Mouse (Mus musculus) MN1 (cell line): ENCODE measurements at regions not wholly inside any gene's neighbourhood (a gene's known extent, or its start where the extent isn't known, plus 50 kb on each side); places are given as distances from the start of the nearest gene placed in this dataset.

Source experiments
- DNase-seq: peaks from one replicate; pipeline ENCODE4 v3.0.0-alpha.2; 2016; ENCODE audit warnings: low spot score

DNA sequence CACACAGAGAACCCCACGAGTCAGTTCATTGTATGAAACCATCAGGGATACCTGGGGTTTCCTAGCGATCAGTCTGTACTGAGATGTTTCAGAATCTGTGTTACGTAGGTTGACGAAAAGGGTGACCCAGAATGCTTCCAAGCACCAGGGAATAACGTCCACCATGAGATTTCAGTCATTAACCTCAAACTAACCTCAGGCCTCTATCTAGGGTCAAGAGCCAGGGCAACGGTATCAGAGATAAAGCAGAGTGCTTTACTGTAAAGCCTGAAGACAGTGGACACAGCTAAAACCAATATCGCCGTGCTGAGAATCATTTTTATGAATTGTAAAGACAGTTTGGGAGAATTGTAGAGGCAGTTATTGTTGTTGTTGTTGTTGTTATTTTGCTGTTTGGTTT is 52.9 kb upstream of the Errfi1 start:
- no peak for DNase-seq

DNA sequence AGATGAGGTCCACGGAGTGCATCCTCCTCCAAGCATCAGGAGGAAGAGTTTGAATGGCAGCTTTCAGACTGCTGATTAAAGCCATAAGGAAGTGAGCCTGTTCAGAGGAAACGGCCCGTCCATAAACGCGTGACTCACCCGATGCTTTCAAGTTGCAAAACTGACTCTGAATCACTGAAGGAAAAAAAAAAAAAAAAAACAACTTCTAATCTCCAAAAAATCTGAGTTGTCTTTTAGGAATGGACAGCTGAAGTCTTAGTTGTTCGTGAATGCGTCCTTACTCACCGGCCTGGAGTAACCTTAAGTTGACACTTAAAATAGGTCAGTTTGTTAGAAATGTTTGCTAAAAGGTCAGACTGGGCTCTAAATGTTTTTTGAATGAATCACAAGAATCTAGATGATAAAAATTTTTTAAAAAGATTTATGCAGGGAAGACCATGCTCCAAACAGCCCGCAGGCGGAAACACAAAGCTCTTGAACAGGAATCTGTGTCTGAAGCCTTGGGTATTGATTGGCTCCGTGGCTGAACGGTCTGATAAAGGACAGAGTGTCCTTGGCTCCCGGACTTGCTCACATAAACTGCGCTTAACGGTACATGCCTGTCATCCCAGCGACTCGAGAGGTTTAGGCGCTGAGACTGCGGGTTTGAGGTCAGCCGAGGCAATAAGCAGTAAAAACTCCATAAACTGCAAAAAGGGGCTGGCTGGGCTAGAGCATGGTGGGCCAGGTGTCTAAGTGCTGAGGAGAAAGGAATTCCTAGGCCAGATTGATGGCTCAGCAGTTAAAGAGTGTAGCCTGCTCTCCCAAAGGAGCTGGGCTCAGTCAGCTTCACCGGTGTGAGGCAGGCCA is 53.9 kb upstream of the Errfi1 start:
- DNase-seq, result peak; percentile 58

DNA sequence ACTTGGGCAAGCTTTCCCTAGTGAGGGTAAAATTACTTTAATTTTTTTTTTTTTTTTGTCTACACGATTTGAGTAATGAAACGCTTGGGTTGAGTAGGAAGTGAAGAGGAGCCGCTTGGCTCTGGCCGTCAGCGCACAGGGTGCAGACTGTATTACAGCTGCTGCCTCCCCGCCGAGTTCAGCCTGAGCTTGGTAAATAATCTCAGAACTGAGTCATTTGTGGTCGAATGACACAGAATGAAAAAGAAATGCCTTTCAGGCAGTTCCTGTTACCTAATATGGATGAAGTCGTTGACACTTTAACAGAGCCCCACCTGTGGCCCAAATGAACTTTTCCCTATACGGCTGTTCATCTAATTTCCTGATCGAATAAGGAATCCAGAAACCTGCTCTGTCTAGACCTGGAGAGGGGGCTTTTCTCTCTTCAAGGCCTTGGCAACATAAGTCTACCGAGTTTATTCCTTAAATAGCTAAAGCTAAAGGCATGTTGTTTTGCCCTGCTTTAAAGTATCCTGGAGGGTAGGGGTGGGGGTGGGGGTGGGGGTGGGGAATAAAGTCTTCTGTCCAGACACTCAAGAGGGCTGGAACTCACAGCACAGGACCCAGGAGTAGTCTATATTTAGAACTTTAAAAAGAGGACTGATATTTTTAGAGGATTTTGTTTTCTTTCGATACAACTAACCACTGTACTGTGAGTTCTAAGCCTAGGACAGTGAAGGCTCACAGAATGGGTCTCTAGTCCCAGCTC is 54.8 kb upstream of the Errfi1 start:
- DNase-seq, result peak; percentile 47

DNA sequence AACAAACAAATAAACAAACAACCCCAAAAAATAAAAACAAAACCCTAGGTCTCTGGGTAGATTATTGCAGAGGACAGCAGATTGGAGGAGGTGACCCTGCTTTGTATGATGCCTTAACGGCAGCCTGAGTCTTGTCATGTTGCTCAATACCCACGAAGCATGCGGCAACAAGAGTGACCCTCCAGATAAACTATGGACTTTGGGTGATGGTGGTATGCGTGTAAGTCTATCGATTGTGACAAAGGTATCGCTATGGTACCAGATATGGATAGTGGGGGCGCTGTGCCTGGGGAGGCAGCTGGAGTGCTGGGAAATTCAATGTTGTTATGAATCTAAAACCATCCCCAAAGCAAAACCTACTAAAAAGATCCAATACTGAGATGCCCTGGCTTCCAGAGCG is 55.4 kb upstream of the Errfi1 start:
- no peak for DNase-seq

DNA sequence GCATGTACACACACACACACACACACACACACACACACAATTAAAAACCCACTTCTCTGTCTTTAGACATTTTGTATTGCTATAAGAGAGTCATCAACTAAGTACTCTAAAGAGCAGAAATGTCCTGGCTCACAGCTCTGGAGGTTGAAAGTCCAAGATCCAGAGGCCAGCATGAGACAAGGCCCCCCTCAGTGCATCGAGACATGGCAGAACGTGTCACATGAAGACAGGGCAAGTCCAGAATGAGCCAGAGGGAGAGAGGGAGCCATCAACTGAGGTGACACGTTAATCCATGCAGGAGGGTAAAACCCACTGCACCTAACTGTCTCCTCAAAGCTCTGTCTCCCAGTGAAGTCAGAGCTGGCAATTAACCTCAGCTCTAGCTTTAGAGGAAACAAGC is 56.7 kb upstream of the Errfi1 start:
- DNase-seq, result no peak

DNA sequence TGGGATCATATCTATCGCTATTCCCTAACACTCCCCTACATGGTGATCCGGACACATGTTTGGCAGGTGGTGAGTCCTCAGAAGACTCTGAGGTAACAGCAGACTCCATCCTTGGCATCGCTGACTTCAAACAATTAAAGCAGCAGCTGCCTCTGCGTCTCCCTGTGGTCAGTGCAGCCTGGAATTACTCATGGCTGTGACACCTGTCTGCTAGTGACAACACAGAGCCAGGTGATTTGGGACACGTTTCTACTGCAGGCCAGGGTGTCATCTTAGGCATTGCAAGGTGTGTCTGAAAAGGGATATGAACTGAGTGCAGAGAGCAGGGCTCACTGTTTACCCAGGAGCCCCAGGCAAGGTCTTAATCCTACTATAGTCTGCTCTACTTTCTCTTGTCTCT is 58.8 kb upstream of the Errfi1 start:
- DNase-seq, result peak; percentile 41

DNA sequence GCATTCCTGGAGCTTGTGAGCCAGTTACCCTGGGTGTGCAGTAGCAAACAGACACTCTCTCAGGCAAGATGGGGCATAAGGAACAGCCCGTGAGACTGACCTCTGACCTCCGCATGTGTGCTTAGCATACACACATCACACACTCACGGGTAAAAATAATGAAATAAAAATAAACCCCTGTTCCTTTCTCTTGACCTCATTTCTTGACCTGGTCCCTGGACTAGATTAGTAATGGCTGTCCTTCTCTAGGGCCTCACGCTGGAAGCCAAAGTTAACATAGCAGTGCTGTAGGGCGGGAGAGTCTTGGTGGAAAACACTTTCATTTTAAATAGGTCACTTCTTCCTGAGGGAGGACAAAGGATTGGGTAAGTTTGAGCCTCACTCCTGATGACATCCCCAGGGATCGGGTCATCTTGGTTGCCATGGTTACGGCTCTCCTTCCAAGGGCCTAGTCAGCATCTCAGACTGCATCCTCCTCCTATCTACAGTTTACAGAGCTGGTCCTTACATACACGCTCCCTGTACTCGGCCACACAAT is 59.4 kb upstream of the Errfi1 start:
- peak; percentile 72 for DNase-seq

DNA sequence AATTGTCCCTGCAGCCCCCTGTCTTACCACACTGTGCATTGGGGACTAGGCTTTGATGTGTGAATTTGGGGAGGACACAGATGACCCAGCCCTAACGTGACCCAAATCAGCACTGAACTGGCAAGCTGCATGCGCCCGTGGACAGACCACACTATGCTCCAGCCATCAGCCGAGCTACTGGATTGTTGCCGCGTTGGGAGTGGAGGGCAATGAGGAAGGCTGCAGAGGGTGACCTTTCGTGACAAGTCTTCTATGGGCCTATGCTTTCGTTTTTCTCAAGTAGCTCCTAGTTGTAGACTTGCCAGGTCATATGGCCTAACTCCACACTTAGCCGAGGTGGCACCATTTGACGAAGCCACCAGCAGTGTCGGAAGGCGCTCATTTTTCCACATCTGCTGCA is 60.6 kb upstream of the Errfi1 start:
- DNase-seq, result no peak

DNA sequence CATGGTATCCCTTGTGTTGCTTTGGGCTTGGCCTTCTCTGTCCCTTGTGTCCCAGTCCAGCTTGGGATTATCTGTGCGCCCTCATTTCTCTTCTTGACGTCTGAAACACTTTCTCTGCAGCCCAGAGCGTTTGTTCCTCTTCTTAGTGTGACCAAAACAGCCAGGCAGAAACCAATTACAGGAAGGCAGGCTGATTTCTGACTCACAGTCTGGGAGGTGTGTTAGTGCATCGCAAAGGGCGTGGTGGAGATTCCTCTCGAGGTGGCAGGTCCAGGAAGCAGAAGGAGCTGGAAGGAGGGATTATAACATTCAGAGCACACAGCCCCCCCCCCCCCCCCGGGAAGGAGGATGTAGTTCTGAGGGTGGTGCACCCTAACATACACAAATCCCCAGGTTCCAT is 64.6 kb upstream of the Errfi1 start:
- DNase-seq, result no peak

DNA sequence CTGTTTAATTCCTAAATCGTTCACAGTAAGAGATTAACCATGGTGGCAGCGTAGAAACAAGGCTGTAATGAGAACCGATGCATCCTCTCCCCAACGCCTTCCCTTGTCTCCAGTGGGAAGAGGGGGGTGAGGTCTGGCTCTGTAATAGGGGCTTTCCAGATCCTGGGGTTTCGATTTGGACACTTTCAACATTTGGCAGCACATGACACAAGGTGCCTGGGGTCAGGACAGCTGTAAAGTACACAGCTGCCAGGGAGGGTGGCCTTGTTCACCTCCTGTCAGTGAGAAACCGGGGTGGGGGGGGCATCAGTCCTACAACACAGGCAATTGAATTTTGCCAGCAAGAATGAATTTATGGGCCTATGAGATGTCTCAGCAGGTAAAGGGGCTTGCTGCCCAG is 66.6 kb upstream of the Errfi1 start:
- no peak for DNase-seq

DNA sequence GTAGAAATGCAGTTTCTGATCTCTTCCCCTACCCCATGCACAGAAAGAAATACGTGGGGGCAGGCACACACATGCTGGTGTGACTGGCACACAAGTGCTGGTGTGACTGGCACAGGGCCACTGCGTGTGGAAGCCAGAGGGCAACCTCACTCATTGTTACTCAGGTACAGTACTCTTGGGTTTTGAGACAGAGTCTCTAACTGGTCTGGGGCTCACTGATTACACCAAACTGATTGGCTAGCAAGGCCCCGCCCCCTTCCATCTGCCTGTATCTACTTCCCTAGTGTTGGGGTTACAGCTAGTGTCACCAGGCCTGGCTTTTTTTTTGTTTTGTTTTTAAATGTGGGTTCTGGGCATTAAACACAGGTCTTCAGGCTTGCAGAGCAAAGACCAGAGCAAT is 67.1 kb upstream of the Errfi1 start:
- no peak for DNase-seq

DNA sequence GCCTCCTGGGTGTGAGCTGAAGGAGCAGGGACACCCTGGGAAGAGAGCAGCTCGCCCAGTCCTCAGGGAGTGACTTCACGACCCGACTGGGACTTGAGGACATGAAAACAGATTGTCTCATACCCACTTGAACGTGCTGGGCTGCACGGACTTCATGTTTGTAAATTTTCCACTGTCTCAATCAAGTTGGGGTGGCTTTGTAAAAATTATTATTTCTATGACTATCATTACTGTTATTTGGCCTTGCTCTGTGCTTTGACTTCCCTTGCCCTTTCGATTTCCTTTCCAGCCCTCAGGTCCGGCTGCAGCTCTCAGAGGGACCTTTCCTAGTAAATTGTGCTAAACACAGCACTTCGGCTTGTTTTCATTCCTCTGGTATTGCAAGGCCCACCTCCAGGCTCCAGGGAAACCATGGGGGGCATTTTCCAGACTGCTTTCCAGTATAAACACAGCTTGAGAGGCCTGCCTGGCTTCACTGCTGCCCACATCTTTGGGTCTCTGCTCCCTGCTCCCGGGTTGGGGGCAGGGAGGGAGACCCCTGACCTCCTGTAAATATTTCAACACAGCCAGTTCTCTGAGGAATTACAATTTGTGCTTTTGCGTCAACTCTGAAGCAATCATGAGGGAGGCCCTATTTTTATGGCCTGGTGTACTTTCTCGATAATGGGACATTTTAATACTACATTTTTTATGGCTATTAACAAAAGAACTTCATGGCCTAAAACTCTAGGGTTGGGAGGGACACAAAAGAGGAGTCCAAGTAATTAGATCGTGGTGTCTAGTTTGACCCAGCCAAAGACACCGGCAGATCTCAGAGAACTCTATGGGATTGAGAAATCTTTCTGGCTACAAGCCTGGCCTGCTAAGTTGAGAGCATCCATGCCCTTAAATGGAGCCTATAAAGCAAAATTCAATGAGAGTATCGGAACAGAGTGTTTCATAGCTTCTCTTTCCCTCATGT is 68.9 kb upstream of the Errfi1 start:
- DNase-seq, result no peak

DNA sequence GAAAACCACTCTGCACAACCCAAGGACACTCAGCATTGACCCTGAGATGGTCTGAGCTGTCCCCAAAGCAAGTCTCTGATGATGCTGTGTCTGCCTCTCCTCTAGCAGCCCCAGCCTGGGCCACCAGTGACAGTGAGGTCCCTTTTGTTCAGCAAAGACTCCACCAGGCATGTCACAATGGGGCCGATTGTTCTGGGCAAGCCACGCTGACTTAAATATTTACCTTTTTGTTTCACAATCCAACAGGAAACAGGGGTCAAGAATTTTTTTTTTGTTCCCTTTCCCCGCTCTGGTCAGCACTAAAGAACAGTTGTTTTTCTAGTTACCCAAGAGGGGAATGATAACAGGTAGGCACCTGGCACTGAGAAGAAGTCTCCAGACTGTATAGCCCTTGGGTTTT is 72.4 kb upstream of the Errfi1 start:
- DNase-seq, result no peak

DNA sequence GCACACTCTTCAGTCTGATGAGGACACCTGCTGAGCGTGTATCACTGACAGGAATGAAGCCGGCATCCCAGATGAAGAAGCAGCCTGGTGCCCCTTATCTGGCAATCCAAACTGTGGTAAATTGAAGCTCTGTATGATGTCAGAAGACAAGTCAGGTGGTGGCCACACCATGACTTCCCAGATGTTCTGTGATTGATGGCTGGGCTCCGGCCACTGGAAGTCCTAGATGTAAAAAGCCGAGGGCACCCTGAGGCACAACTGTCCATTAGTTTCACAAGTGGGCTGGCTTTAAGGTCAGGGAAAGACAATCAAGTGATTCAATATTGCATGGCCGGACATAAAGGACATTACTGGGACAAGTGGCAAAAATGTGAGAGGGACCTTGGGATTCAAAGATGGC is 74.4 kb upstream of the Errfi1 start:
- DNase-seq, result peak; percentile 17

DNA sequence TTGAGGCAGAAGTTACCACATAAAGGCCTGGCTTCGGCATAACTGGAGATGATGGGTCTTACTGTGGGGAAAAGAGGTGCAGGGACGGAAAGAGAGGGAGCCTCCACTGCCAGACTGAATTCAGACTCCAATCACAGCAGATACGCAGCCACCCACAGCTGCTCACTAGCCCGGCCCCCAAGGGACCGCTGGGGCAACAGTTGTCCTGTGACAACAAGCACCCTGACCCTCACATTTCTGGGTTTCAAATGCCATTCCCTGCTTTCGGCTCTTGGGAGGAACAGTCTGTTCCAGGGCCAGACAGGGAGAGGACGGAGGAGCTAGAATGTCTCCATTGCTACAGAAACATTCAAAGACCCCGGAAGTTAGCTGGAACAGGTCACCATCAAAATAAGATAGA is 75.0 kb upstream of the Errfi1 start:
- no peak for DNase-seq

DNA sequence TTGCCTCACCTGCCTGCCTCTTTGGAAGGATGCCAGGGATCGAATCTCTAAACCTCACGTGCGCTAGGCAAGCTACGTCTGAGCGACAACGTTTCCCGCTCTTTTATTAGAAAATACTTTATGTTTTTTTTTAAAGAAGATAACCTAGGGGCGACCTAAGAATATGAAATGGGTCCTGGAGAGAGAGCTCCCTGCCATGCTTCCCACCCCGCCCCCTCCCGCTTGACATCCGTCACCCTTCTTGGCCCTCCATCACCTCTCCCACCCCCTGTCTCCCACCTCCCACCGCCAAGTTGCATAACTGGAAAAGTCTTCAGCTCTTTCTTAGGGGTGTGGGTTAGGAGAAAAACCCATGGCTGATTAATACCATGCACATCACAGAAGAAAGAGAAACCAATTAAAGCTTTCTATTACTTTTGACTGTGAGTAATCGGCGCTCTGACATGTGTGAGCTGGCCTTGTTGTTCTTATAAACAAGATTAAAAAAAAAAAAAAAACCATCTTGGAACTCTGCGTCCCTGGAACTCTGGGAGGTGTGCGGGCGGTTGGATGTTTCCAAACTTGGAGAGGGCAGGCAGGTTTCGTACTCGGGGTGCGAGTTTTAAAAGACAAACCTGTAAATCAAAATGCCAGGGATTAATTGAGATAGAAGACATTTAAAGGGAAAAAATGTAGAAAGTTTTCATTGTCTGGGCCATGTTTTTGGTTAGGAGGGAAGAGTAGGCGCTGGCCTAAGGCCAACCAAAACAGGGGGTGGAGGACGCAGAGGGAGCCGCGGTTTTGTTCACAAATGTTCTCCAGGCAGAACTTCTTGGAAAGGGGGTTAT is 77.8 kb upstream of the Errfi1 start:
- peak; percentile 54 for DNase-seq

DNA sequence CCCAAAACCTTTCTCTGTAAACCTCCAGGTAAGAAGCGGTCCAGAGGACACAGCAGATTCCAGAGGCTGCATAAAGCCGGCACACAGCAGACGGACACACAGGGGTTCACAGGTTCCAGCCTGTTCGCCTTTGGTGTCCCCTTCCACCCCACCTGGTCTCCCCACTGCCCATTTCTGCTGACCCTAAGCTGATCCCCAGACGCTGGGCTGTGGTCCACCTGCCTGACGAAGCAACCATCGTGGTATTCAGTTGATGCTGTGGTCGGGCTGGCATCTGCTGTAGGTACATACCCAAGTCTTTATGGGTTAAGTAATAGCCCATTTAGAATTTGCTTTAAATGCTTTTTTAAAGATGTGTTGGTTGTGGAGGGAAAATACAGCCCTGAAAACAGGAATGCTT is 78.4 kb upstream of the Errfi1 start:
- DNase-seq, result no peak

DNA sequence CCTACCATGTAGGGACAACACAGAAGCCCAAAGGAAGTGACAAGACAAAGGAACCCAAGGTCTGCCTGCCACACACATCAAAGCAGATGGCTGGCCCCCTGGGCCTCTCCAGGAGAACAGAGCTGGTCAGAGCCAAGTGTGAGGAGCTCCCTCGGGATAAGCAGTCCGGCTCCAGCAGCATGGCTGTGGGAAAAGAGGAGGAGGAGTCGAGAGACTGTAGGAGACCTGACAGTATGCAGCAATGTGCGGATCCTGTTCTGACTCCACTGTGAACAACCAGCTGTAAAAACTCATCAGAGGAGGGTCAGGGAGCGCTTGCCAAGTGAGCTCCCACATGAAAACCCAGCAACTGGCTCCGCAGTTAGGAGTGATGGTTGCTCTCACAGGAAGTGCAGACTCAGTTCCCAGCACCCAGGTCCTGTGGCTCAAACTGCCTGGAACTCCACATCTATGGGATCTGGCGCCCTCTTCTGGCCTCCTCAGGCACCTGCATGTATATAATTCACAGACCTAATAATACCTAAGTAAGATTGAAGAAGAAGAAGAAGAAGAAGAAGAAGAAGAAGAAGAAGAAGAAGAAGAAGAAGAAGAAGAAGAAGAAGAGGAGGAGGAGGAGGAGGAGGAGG is 79.3 kb upstream of the Errfi1 start:
- no peak for DNase-seq

DNA sequence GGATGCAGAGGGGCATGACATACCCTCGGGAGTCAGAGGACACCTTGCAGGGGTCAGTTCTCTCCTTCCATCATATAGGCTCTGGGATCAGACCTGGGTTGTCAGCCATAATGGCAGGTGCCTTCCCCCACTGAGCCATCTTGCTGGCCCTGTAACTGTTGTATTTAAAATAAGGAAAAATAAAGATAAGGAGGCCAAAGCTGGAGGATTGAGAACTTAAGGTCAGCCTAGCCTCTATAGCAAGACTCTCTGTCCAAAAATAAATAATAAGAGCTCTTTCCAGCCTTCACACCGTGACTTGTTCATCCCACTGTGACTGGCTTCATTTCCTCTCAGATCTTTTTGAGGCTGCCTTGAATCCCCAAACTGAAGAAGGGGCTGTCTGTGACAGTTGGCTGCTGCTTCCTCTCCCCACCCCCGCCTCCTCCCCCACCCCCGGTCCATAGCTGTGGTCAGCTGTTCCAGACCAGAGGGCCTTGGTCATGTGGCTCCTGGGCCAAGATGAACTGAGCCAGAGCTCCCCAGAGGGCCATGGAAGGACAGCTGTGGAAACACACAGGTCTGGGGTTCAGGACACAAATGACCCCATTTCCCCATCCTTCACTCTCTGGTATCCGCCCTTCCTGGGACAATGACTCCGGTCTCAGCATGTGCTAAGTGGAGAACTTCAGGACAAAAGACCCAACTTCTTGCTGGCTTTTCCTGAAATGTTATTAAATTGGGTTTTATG is 81.6 kb upstream of the Errfi1 start:
- DNase-seq, result no peak

DNA sequence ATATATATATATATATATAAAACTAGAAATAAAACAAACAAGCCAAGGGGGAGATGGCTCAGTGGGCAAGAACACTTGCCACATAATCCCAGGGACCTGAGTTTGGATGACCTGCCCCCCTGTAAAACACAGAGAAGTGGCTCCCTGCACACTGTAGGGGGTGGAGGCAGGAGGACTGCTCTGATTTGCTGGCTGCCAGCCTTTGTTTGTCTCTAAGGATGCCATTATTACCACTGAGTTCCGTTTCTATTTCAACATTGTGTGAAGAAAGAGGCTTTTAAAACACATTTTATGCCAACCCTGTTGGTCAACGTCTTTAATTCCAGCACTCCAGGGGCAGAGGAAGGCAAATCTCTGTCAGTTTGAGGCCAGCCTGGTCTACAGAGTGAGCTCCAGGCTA is 82.2 kb upstream of the Errfi1 start:
- DNase-seq, result no peak
